Mouse (Mus musculus) c-Kit-positive CD71-positive TER-119-positive erythroid progenitor cells, embryonic 14.5 days (primary cell): ENCODE measurements around the gene Cd86.

Source experiments
- DNase-seq: peaks from one replicate; pipeline ENCODE4 v3.0.0-alpha.2; 2013; ENCODE audit warnings: low spot score

Gene Cd86

GRCm38 (mm10) chr16:36598265-36598664 lies 67.6 kb downstream of the Cd86 start:
- DNase-seq = no peak

GRCm38 (mm10) chr16:36596671-36597410 lies 69.0 kb downstream of the Cd86 start:
- no peak for DNase-seq

DNA sequence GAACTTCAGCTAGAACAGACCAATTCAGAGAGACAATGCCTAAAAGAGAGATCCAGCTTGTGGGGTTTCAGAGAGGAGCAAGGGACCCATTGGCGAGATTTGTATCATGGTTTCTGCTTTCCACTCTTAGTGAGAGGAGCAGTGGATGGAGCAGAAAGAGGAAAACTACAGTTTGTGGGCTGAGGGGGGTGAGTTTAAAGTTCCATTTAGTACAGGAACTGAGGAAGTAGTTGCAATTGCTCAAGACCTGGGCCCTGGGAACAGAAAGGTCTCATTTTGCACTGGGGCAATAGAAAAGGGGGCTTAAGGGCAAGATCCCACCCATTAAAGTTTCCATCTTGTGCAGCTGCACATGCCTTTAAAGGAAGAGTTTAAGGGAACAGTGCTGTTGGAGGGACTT lies 76.0 kb downstream of the Cd86 start:
- no peak for DNase-seq

DNA sequence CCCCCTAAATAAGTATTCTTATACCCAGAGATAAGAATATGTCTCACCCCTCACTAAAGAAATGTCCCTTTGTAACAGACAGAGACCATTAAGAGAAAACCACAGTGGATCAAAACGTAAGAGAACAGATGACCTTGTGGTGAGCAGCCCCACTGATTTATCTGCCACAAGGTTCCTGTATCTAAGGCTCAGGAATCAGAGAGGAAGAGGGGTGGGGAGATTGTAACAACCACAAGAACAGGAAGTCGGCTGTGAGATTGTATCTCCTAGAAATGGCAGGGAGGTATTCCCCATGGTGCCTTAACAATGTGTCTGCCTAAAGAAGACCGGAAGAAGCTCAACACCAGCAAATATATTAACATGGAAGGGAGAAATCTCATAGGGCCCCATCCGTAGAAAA lies 77.9 kb downstream of the Cd86 start:
- no peak for DNase-seq

GRCm38 (mm10) chr16:36582073-36582472 lies 83.8 kb downstream of the Cd86 start:
- no peak for DNase-seq

DNA sequence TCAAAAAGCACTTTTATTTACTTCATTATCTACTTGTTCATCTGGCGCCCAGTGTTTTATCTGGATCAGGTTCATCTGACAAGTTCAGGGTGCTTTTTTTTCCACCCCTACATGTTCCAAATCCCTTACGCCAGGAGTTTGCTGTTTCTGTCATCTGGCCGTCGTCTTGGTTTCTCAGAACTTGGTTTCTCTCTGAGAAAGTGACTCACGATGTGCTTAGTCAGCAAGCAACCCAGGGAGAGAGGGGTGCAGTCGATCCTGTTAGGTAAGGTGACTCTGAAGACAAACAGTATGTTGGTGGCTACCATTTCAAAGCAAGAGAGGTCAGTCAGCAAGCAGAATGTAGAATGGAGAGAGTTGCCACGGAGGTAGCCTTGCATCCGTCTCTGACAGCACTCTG lies 93.9 kb downstream of the Cd86 start:
- DNase-seq = no peak

DNA sequence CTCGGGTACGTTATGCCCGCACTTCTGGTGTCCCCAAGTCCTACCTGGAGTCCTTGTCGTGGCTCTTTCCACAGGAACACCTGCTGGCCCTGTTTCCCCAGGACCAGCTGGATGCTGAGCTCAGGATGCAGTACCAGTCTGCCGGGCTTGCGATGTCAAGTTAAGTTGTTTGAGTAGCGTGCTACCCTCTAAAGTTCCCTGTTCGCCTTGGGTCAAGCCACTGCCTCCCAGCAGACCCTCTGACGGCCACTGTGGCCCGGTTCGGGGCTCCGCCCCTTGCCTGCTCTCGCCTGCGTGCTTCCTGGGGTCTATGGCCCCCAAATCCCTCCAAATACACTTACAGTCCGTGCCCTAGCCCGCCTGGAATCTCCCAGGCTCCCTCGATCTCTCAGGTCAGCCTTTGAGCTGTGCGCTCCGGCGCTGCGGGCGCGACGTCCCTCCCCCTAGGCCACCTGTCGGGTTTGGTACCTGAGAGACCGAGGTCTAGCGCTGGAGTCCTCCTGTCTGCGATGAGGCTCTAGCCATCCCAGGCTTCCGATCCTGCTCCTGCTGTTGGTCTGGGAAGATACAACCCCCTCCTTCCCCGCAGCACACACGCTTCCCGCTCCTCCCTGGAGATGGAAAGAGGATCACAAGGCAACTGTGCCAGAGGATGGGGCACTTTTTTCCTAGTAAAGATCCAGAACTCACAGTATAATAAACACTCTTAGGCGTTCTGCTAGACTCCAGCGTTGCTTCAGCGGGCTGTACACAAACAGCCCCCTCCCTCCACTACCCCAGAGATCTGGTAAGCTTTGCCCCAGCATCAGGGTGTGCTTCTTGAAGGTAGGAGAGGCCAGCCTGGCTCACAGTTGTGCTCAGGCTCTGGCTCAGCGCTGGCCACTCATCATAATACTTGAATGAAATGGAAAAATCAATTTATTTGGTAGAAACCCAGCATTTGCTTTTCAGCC lies 104.2 kb downstream of the Cd86 start, which contains the start of gene Casr:
Gene Casr, minus strand, starts transcription at position 756 of the 953 bp plus-strand sequence.
- DNase-seq = no peak

GRCm38 (mm10) chr16:36559573-36559972 lies 106.3 kb downstream of the Cd86 start:
- DNase-seq = no peak

GRCm38 (mm10) chr16:36555672-36556165 lies 110.2 kb downstream of the Cd86 start:
- DNase-seq = no peak
